Mouse (Mus musculus): ENCODE results near the gene Casp1. TPM values are rescaled to one million over a fixed set of nuclear protein-coding genes. Genes with fewer than 3 reads are reported as not detected.

The Casp1 gene
- polyA plus RNA-seq, 1 experiment from 2014 or later = 4.1 TPM

DNA sequence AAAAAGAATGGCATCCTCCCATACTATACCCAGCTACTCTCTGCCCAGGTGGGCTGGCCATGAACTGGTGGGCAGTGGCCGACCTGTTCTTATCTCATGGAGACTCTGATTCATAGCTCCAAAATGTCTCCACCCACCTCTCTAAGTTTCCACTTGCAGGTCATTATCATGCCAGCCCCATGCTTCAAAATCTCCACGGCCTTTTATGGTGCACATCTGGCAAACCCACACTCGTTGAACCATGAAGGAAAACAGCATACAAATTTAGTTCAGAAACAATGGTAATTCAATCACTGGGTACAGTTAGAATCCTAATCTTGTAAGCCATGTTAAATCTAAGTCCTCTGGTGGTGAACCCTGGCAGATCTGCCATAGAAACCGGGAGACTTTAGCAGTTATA, 13.1 kb downstream of the Casp1 start:
- no peak overlapping the region for H3K9ac ChIP-seq
- WGBS (ENCODE audit: insufficient replicate concordance) = 53% methylated on average over 4 of the region's 4 CpGs

DNA sequence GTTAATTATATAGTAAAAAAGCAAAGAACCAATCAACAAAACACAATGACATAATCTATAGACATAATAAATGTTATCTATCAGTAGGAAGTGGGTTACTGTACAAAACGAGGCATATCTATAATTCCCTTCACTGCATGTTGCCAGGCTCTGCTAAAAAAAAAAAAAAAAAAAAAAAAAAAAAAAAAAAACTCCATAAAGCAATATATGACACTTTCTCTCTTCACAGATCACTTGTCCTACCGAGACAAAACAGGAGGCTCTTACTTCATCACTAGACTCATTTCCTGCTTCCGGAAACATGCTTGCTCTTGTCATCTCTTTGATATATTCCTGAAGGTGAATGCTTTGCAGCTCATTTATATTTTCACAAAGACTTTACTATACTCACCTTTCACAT, 29.9 kb downstream of the Casp1 start:
- 43% methylated on average over 3 of the region's 3 CpGs for WGBS (ENCODE audit: insufficient replicate concordance)
- H3K27me3 ChIP-seq = no peaks in the 10 kb centered on the region
- H3K27ac ChIP-seq (replicated peaks) = no peak overlapping the region
- H3K4me2 ChIP-seq = no peak overlapping the region
- no peaks in the 10 kb centered on the region for H3K9me3 ChIP-seq (replicated peaks)
- no peaks in the 10 kb centered on the region for H3K36me3 ChIP-seq (replicated peaks)
- no peaks in the 10 kb centered on the region for H3K4me1 ChIP-seq (replicated peaks)
- ATAC-seq (ENCODE audit: insufficient read depth) = no peak
- no peak overlapping the region for H3K4me3 ChIP-seq (replicated peaks)
- no peak overlapping the region for H3K9ac ChIP-seq

More for the DNA sequence above, 13.1 kb downstream of the Casp1 start:
- Histone ChIP-seq H3K36me3 (replicated peaks) (no peaks in the 10 kb centered on the region), H3K4me1 (replicated peaks) (no peaks in the 10 kb centered on the region), H3K27ac (replicated peaks) (no peak overlapping the region), H3K4me3 (replicated peaks) (no peak overlapping the region), H3K9me3 (replicated peaks) (no peaks in the 10 kb centered on the region), H3K4me2 (no peak overlapping the region), H3K27me3 (no peaks in the 10 kb centered on the region)
- no peak for ATAC-seq (ENCODE audit: insufficient read depth)

- Histone ChIP-seq H3K4me3 (replicated peaks) (no peak overlapping the region), H3K9me3 (replicated peaks) (no peaks in the 10 kb centered on the region), H3K4me2 (no peak overlapping the region), H3K36me3 (replicated peaks) (no peaks in the 10 kb centered on the region), H3K4me1 (replicated peaks) (no peaks in the 10 kb centered on the region), H3K27ac (replicated peaks) (no peak overlapping the region), H3K27me3 (no peaks in the 10 kb centered on the region), H3K9ac (no peak overlapping the region)
- ATAC-seq (ENCODE audit: insufficient read depth) = no peak
Measured at GRCm38 (mm10) chr9:5332441-5332840, 34.1 kb downstream of the Casp1 start.

DNA sequence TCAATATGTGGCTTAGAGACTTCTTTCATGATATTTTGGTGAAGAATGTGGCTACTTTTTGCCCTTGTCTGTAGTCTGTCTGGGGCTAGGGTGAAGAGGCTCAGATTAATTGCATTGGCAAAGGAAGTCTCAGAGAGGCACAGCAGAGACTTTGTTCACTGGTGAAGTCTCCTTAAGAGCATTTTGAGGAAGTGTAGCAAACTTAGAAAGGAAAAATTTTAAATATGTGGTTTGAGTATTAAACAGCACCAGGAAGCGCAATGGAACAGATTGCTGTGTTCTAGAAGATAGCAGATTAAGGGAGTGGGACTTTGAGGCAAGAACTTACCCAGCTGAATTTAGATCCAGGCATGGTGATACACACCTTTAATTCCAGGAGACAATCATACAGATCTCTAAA, 35.1 kb downstream of the Casp1 start:
- Histone ChIP-seq H3K4me1 (replicated peaks) (no peaks in the 10 kb centered on the region), H3K36me3 (replicated peaks) (no peaks in the 10 kb centered on the region), H3K4me3 (replicated peaks) (no peak overlapping the region), H3K27ac (replicated peaks) (no peak overlapping the region), H3K9ac (no peak overlapping the region), H3K9me3 (replicated peaks) (no peaks in the 10 kb centered on the region), H3K4me2 (no peak overlapping the region), H3K27me3 (no peaks in the 10 kb centered on the region)
- WGBS (ENCODE audit: insufficient replicate concordance) = 60% methylated on average over 1 of the region's 1 CpGs
- ATAC-seq (ENCODE audit: insufficient read depth) = no peak

- H3K4me3 ChIP-seq (replicated peaks) = no peak overlapping the region
- 23% methylated on average over 1 of the region's 1 CpGs for WGBS (ENCODE audit: insufficient replicate concordance)
- no peaks in the 10 kb centered on the region for H3K36me3 ChIP-seq (replicated peaks)
- ATAC-seq (ENCODE audit: insufficient read depth) = no peak
- H3K4me1 ChIP-seq (replicated peaks) = no peaks in the 10 kb centered on the region
- no peaks in the 10 kb centered on the region for H3K27me3 ChIP-seq
- H3K9me3 ChIP-seq (replicated peaks) = no peaks in the 10 kb centered on the region
- H3K4me2 ChIP-seq = no peak overlapping the region
- H3K27ac ChIP-seq (replicated peaks) = no peak overlapping the region
- H3K9ac ChIP-seq = no peak overlapping the region
Measured at GRCm38 (mm10) chr9:5343092-5343491, 44.8 kb downstream of the Casp1 start.

DNA sequence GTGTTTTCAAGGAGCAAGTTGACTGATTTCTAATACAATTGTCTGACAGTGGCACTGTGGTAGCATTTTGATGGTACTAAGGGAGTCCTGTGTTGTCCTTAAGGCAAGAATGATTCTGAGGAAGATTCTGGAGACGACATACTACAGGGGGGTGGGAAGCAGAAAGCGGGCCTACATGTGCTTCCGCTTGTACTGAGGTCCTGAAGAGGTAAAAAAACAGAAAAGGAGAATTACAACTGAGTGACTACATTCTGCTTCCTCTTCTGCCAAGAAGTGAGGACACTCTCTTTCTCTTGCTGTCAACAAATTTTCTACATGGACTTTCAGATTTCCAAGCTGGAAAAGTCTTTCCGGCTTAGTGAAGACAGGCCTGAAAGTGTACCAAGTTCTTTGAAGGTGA, 45.8 kb downstream of the Casp1 start:
- Histone ChIP-seq H3K27ac (replicated peaks) (no peak overlapping the region), H3K9me3 (replicated peaks) (no peaks in the 10 kb centered on the region), H3K4me1 (replicated peaks) (no peaks in the 10 kb centered on the region), H3K9ac (no peak overlapping the region), H3K36me3 (replicated peaks) (no peaks in the 10 kb centered on the region), H3K4me2 (no peak overlapping the region), H3K4me3 (replicated peaks) (no peak overlapping the region), H3K27me3 (no peaks in the 10 kb centered on the region)
- no peak for ATAC-seq (ENCODE audit: insufficient read depth)
- 48% methylated on average over 4 of the region's 4 CpGs for WGBS (ENCODE audit: insufficient replicate concordance)

DNA sequence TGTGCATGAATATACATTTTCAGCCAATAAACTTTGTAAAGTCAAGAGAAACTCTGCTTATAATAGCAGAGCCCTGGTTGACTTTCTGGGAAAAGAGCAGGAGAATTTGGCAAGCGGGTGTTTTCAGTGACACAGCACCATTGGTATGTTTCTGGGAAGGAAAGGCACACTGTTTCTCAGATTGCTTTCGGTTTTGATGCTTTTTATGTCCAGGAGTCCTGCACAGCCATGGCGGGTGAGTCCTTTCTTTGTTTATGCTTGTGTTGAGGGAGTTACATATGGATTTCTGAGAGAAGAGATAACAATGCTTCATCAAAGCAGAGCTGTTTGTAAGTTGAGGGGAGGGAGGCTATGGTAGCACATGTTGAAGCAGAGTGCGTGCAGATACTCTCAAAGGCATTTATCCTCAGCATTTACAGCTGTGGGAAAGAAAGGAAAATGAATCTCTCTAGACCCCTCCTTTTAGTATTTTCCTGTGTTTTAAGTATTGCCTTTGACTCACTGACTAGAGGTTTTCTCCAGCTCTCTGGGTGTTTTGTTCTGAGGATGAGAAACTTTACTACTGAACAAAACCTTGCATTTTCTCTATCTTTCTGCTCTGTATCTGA, 47.1 kb downstream of the Casp1 start, which contains the start of gene Casp12:
Gene Casp12 (plus strand): TSS at position 140 of the 608 bp plus-strand sequence.
- WGBS (ENCODE audit: insufficient replicate concordance) = 53% methylated on average over 4 of the region's 4 CpGs
- no peak within 1 kb of the TSS for H3K27ac ChIP-seq (replicated peaks)
- H3K27me3 ChIP-seq = no peaks in the 10 kb centered on the region
- no peak for ATAC-seq (ENCODE audit: insufficient read depth)
- no peaks in the 10 kb centered on the region for H3K4me1 ChIP-seq (replicated peaks)
- no peaks in the 10 kb centered on the region for H3K36me3 ChIP-seq (replicated peaks)
- H3K9ac ChIP-seq = no peak within 1 kb of the TSS
- H3K4me2 ChIP-seq = no peak within 1 kb of the TSS
- no peak within 1 kb of the TSS for H3K4me3 ChIP-seq (replicated peaks)
- no peaks in the 10 kb centered on the region for H3K9me3 ChIP-seq (replicated peaks)

DNA sequence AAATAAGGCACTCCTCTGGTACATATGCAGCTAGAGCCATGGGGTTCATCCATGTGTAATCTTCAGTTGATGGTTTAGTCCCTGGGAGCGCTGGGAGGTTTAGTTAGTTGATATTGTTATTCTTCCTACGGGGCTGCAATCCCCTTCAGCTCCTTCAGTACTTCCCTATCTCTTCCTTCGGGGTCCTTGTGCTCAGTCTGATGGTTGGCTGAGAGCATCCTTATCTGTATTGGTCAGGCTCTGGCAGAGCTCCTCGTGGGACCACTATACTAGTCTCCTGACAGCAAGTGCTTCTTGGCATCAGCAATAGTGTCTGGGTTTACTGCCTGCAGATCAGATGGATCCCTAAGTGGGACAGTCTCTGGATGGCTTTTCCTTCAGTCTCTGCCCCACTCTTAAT, 49.1 kb downstream of the Casp1 start:
- 43% methylated on average over 4 of the region's 4 CpGs for WGBS (ENCODE audit: insufficient replicate concordance)
- no peak for ATAC-seq (ENCODE audit: insufficient read depth)
- Histone ChIP-seq H3K4me3 (replicated peaks) (no peak overlapping the region), H3K27ac (replicated peaks) (no peak overlapping the region), H3K9ac (no peak overlapping the region), H3K4me1 (replicated peaks) (no peaks in the 10 kb centered on the region), H3K9me3 (replicated peaks) (no peaks in the 10 kb centered on the region), H3K27me3 (no peaks in the 10 kb centered on the region), H3K4me2 (no peak overlapping the region), H3K36me3 (replicated peaks) (no peaks in the 10 kb centered on the region)

GRCm38 (mm10) chr9:5353673-5354072, 55.4 kb downstream of the Casp1 start:
- ATAC-seq (ENCODE audit: insufficient read depth) = no peak
- Histone ChIP-seq H3K9me3 (replicated peaks) (no peaks in the 10 kb centered on the region), H3K27me3 (no peaks in the 10 kb centered on the region), H3K4me2 (no peak overlapping the region), H3K27ac (replicated peaks) (no peak overlapping the region), H3K4me1 (replicated peaks) (no peaks in the 10 kb centered on the region), H3K9ac (no peak overlapping the region), H3K36me3 (replicated peaks) (no peaks in the 10 kb centered on the region), H3K4me3 (replicated peaks) (no peak overlapping the region)
- 61% methylated on average over 2 of the region's 2 CpGs for WGBS (ENCODE audit: insufficient replicate concordance)

DNA sequence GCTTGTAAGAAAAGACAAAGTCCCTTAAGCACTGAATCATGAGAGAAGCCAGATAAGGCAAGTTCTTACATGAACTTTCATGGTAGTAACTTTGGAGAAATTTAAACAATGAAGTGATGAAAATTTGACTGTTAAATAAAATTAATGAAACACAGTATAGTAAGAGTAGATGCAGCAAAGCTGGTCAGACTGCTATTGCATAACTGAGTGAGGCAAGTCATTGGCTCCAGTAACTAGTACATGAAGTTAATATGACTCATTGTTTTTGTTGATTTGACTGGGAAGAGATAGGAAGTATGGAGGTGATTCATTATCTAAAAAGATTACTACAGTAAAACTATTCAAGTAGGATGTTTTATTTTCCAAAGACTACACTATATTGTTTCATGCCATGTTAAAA, 58.5 kb downstream of the Casp1 start:
- Histone ChIP-seq H3K9me3 (replicated peaks) (no peaks in the 10 kb centered on the region), H3K9ac (no peak overlapping the region), H3K4me3 (replicated peaks) (no peak overlapping the region), H3K27me3 (no peaks in the 10 kb centered on the region), H3K36me3 (replicated peaks) (no peaks in the 10 kb centered on the region), H3K27ac (replicated peaks) (no peak overlapping the region), H3K4me1 (replicated peaks) (no peaks in the 10 kb centered on the region), H3K4me2 (no peak overlapping the region)
- no peak for ATAC-seq (ENCODE audit: insufficient read depth)

Data from liver, embryonic 15.5 days (tissue).